Mouse (Mus musculus) CH12.LX (cell line): ENCODE data around the gene Zfp575.

Source experiments
- CHD1 ChIP-seq: IDR thresholded peaks from 2 replicates; pipeline ENCODE4 v1.6.1; 2012; ENCODE audit warnings: low read depth, low read length, improper control_type of control experiment, inconsistent platforms
- CTCF ChIP-seq, 2 experiments: IDR thresholded peaks in 1 of 2; conservative IDR thresholded peaks in 1 of 2; 2 replicates each; pipeline ENCODE4 v1.5.1; 2011 to 2012; ENCODE audit warnings: low read depth in 2 of 2, low read length in 2 of 2, improper control_type of control experiment in 1 of 2, inconsistent platforms in 1 of 2, mild to moderate bottlenecking in 1 of 2, moderate library complexity in 1 of 2
- E2F4 ChIP-seq: IDR thresholded peaks from 2 replicates; pipeline ENCODE4 v1.6.1; 2011; ENCODE audit warnings: low read depth, low read length, improper control_type of control experiment; ENCODE audit not compliant: insufficient replicate concordance
- EP300 ChIP-seq: IDR thresholded peaks from 2 replicates; pipeline ENCODE4 v1.6.1; 2011; ENCODE audit warnings: low read length, improper control_type of control experiment
- ETS1 ChIP-seq: conservative IDR thresholded peaks from 2 replicates; pipeline ENCODE4 v1.6.1; 2012; ENCODE audit warnings: low read depth, mild to moderate bottlenecking, inconsistent platforms, low read length, improper control_type of control experiment, moderate library complexity
- HCFC1 ChIP-seq: IDR thresholded peaks from 2 replicates; pipeline ENCODE4 v1.6.1; 2012; ENCODE audit warnings: low read depth, mild to moderate bottlenecking, inconsistent platforms, low read length, improper control_type of control experiment
- MYC ChIP-seq: IDR thresholded peaks from 2 replicates; pipeline ENCODE4 v1.6.1; 2011; ENCODE audit warnings: low read depth, mild to moderate bottlenecking, improper control_type of control experiment, low read length
- POLR2A ChIP-seq: IDR thresholded peaks from 2 replicates; pipeline ENCODE4 v1.6.1; 2011; ENCODE audit warnings: low read depth, mild to moderate bottlenecking, improper control_type of control experiment, low read length
- UBTF ChIP-seq: IDR thresholded peaks from 2 replicates; pipeline ENCODE4 v1.6.1; 2012; ENCODE audit warnings: low read depth, mild to moderate bottlenecking, inconsistent platforms, low read length, improper control_type of control experiment, moderate library complexity
- ZKSCAN1 ChIP-seq: IDR thresholded peaks from 2 replicates; pipeline ENCODE4 v1.6.1; 2012; ENCODE audit warnings: low read depth, inconsistent platforms, low read length, improper control_type of control experiment, borderline replicate concordance

DNA sequence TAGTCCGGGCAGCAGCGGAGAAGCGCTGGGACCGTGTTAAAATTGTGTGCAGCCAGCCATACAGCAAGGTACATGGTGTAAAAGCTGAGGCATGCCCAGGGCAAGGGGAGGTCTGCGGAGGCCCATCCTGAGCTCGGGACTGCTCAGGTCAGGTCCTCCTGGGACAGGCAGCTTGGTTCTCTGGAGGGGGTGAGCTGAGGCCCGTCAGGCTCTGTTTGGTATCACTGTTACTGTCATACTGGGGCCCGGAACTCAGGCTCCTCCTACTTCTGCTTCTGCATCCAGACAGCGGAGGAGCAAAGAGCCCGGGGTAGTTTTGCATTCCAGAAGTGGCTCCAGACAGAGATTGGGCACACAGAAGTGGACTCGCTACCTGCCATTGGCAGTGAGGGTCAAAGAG is 21.8 kb downstream of the Zfp575 start:
- TF ChIP-seq HCFC1: no peak
- peak; percentile 29; the same call in 1 of the 2 replicates for TF ChIP-seq ETS1
- TF ChIP-seq POLR2A: peak; percentile 49; the same call in 1 of the 2 replicates
- no peak for TF ChIP-seq MYC
- TF ChIP-seq CHD1: no peak
- TF ChIP-seq UBTF: peak; percentile 73
- no peak; the same call in 1 of the 2 replicates for TF ChIP-seq EP300
- no peak for TF ChIP-seq E2F4
- TF ChIP-seq CTCF (conservative IDR thresholded peaks at IDR 0.05 in 1 of 2, IDR thresholded peaks at IDR 0.05 in 1 of 2; ENCODE audit: low read depth in 2 of 2, low read length in 2 of 2): no peak
- TF ChIP-seq ZKSCAN1: no peak
